Mouse (Mus musculus): Measurements from ENCODE around the gene Cask. TPM values are rescaled to one million over a fixed set of nuclear protein-coding genes. Genes with fewer than 3 reads are reported as not detected.

The Cask gene
- polyA plus RNA-seq, 1 experiment, result 1.3 TPM

DNA sequence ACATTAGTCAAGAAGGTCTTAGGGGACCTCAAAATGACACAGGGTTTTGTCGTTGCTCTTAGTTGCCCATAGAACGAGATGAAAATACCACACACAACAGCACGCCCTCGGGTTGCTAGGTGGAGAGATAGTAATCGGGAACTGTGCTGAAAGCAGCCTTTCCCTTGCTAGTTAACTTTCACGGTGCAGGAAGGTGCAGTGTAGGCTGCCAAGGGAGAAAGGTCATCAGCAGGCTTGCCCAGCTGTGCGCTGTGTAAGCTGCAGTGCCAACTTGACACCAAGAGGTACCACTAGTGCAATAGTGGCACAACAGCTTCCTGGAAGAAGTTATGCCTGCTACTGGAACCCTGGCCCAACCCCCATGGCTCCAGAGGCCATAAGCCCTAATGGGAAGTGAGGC is 346.8 kb downstream of the Cask start:
- no peak overlapping the region for H3K27ac ChIP-seq (ENCODE audit: control insufficient read depth, insufficient read depth, low read length)

DNA sequence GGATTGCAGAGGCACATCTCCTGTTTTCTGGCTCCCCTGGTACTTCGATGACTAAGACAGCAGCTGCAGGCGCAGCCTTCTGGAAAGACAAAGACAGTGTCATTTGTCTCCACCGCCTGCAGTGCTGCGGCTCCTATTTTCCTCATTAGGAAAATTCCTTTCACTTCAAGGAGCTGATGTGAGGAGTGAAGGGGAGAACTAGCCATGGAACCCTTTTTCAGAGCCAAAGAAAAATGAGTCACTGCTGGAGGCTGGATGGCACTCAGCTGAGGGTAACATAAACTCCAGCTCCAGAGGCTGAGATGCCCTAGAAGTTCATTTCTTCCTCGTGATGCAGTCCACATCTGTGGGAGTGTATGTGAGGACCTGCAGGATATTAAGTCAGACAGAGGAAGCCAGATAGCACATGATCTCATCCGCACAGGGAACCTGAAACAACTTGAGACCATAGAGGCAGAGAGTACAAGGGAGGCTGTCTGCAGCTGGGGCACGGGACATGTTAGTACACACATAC is 348.2 kb downstream of the Cask start:
- Histone ChIP-seq H3K27ac (ENCODE audit: control insufficient read depth, insufficient read depth, low read length) (no peak overlapping the region), H3K36me3 (ENCODE audit: control insufficient read depth, insufficient read depth, low read length) (no peaks in the 10 kb centered on the region), H3K4me1 (replicated peaks; ENCODE audit: control insufficient read depth, insufficient read depth, low read length) (peaks cover 2% of the 10 kb centered on the region; the same call in 1 of the 2 replicates), H3K4me3 (ENCODE audit: control insufficient read depth, insufficient read depth, low read length) (no peak overlapping the region), H3K27me3 (ENCODE audit: control insufficient read depth, insufficient read depth, low read length) (no peaks in the 10 kb centered on the region)
- no peak for TF ChIP-seq POLR2A (IDR thresholded peaks at IDR 0.05; ENCODE audit: control insufficient read depth, extremely low read depth, insufficient read depth, low read length, poor library complexity)
- no peak for TF ChIP-seq CTCF (IDR thresholded peaks at IDR 0.05; ENCODE audit: borderline replicate concordance, control insufficient read depth, extremely low read depth, insufficient read depth, low read length, poor library complexity)
- DNase-seq, result no peak
- 85% methylated on average over 7 of the region's 7 CpGs for WGBS

More for the DNA sequence above, 346.8 kb downstream of the Cask start:
- WGBS, result 90% methylated on average over 7 of the region's 7 CpGs
- Histone ChIP-seq H3K27me3 (ENCODE audit: control insufficient read depth, insufficient read depth, low read length) (no peaks in the 10 kb centered on the region), H3K4me1 (replicated peaks; ENCODE audit: control insufficient read depth, insufficient read depth, low read length) (peaks cover 2% of the 10 kb centered on the region; the same call in 1 of the 2 replicates), H3K36me3 (ENCODE audit: control insufficient read depth, insufficient read depth, low read length) (no peaks in the 10 kb centered on the region), H3K4me3 (ENCODE audit: control insufficient read depth, insufficient read depth, low read length) (no peak overlapping the region)
- no peak for TF ChIP-seq POLR2A (IDR thresholded peaks at IDR 0.05; ENCODE audit: control insufficient read depth, extremely low read depth, insufficient read depth, low read length, poor library complexity)
- TF ChIP-seq CTCF (IDR thresholded peaks at IDR 0.05; ENCODE audit: borderline replicate concordance, control insufficient read depth, extremely low read depth, insufficient read depth, low read length, poor library complexity), result no peak
- no peak for DNase-seq

DNA sequence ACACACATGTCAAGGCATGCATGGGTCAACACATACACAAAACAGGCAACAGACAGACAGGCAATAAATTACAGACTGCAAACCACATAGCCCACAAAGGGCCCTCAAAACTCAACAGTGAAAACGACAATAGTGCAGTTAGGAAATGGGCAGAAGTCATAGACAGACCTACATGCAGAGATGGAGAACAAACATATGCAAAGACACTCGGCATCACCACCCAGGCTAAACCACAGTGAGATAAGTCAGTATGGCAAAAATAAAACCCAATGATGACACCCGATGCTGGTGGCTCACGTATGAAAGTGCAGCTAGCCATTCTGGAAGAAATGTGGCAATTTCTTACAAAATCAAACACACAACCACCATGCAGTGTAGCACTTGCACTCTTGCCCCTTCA is 350.9 kb downstream of the Cask start:
- no peak for TF ChIP-seq CTCF (IDR thresholded peaks at IDR 0.05; ENCODE audit: borderline replicate concordance, control insufficient read depth, extremely low read depth, insufficient read depth, low read length, poor library complexity)
- TF ChIP-seq POLR2A (IDR thresholded peaks at IDR 0.05; ENCODE audit: control insufficient read depth, extremely low read depth, insufficient read depth, low read length, poor library complexity), result no peak
- Histone ChIP-seq H3K27ac (ENCODE audit: control insufficient read depth, insufficient read depth, low read length) (no peak overlapping the region), H3K27me3 (ENCODE audit: control insufficient read depth, insufficient read depth, low read length) (no peaks in the 10 kb centered on the region), H3K36me3 (ENCODE audit: control insufficient read depth, insufficient read depth, low read length) (no peaks in the 10 kb centered on the region), H3K4me1 (replicated peaks; ENCODE audit: control insufficient read depth, insufficient read depth, low read length) (no peaks in the 10 kb centered on the region), H3K4me3 (ENCODE audit: control insufficient read depth, insufficient read depth, low read length) (no peak overlapping the region)
- 15% methylated on average over 4 of the region's 4 CpGs for WGBS
- no peak for DNase-seq

DNA sequence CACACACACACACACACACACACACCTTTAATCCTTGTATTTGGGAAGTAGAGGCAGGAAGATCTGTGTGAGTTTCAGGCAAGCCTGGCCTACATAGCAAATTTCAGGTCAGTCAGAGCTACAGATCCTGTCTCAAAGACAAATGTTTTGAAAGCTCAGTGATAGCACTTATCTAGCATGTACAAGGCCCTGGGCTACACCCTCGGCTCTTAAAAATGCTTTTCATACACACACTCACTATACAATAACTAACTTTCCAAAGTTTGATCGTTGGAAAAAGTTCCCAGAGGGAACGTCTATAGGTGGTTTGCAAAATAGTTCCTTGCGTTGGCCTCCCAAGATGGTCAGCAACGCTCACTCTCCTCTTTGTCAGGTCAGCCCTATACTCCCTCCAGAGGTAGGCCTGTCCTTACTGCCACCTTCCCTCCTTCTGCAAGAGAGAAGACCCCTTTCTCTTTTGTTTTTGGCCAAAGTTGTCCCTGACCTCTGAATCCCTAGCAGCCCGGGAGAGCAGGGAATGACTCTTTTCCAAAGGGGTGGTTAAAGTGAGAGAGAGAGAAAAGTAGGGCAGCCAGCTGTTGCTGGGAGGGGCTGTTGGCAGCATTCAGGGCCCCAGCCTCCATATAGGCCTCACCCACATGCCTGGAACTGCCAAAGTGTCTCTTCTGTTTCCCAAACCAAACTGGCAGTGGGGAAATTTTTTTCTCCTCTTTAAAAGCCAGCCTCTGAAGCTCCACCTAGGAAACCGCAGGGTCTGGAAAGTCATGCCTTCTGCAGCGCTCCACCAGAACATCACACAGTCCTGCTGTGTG is 356.1 kb downstream of the Cask start:
- DNase-seq, result no peak
- no peak for TF ChIP-seq POLR2A (IDR thresholded peaks at IDR 0.05; ENCODE audit: control insufficient read depth, extremely low read depth, insufficient read depth, low read length, poor library complexity)
- no peak for TF ChIP-seq CTCF (IDR thresholded peaks at IDR 0.05; ENCODE audit: borderline replicate concordance, control insufficient read depth, extremely low read depth, insufficient read depth, low read length, poor library complexity)
- Histone ChIP-seq H3K27ac (ENCODE audit: control insufficient read depth, insufficient read depth, low read length) (no peak overlapping the region), H3K27me3 (ENCODE audit: control insufficient read depth, insufficient read depth, low read length) (no peaks in the 10 kb centered on the region), H3K4me3 (ENCODE audit: control insufficient read depth, insufficient read depth, low read length) (no peak overlapping the region), H3K4me1 (replicated peaks; ENCODE audit: control insufficient read depth, insufficient read depth, low read length) (peaks cover 2% of the 10 kb centered on the region; the same call in 1 of the 2 replicates), H3K36me3 (ENCODE audit: control insufficient read depth, insufficient read depth, low read length) (no peaks in the 10 kb centered on the region)
- WGBS, result 98% methylated on average over 8 of the region's 8 CpGs

DNA sequence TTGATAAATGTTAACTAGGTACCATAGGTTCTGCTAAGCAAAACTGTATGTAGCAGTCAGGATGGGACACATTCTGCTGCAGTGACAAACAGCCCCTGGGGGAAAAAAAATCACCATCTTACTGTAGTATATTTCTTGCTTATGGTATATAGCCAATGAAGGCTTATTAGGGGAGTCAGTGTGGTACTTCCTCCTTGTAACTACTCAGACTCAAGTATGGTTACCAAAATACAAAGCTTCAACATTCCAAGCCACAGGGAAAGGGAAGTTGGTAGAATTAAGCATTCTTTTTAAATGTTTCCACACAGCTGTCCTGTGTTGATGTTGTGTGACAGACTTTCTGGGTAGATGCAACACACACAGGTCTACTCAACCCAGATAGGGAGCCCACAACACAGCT is 358.2 kb downstream of the Cask start:
- no peak for DNase-seq
- H3K4me3 ChIP-seq (ENCODE audit: control insufficient read depth, insufficient read depth, low read length), result no peak overlapping the region
- no peaks in the 10 kb centered on the region for H3K36me3 ChIP-seq (ENCODE audit: control insufficient read depth, insufficient read depth, low read length)
- no peak overlapping the region for H3K27ac ChIP-seq (ENCODE audit: control insufficient read depth, insufficient read depth, low read length)
- TF ChIP-seq CTCF (IDR thresholded peaks at IDR 0.05; ENCODE audit: borderline replicate concordance, control insufficient read depth, extremely low read depth, insufficient read depth, low read length, poor library complexity) (no peak), POLR2A (IDR thresholded peaks at IDR 0.05; ENCODE audit: control insufficient read depth, extremely low read depth, insufficient read depth, low read length, poor library complexity) (no peak)
- no peaks in the 10 kb centered on the region for H3K27me3 ChIP-seq (ENCODE audit: control insufficient read depth, insufficient read depth, low read length)
- peaks cover 2% of the 10 kb centered on the region; the same call in 1 of the 2 replicates for H3K4me1 ChIP-seq (replicated peaks; ENCODE audit: control insufficient read depth, insufficient read depth, low read length)

DNA sequence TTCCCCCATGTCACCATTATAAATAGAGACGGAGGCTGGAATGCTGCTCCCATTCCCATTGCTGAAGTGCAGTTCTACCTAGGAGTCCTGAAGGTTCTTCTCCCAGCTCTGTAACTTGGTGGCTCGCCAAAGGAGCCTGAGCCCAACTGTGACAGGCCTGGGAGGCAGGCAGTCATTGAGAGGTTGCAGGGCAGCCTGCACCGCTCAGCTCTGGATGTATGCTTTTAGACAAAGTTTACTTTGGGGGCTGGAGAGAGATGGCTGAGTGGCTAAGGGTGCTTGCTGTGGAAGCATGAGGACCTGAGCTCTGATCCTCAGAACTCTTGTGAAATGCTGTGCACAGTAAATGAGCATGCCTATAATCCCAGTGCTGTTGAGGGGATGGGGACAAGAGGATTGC is 360.2 kb downstream of the Cask start:
- 97% methylated on average over 3 of the region's 3 CpGs for WGBS
- TF ChIP-seq POLR2A (IDR thresholded peaks at IDR 0.05; ENCODE audit: control insufficient read depth, extremely low read depth, insufficient read depth, low read length, poor library complexity) (no peak), CTCF (IDR thresholded peaks at IDR 0.05; ENCODE audit: borderline replicate concordance, control insufficient read depth, extremely low read depth, insufficient read depth, low read length, poor library complexity) (no peak)
- no peaks in the 10 kb centered on the region for H3K36me3 ChIP-seq (ENCODE audit: control insufficient read depth, insufficient read depth, low read length)
- no peak for DNase-seq
- no peak overlapping the region for H3K27ac ChIP-seq (ENCODE audit: control insufficient read depth, insufficient read depth, low read length)
- H3K27me3 ChIP-seq (ENCODE audit: control insufficient read depth, insufficient read depth, low read length), result no peaks in the 10 kb centered on the region
- peaks cover 2% of the 10 kb centered on the region; the same call in 1 of the 2 replicates for H3K4me1 ChIP-seq (replicated peaks; ENCODE audit: control insufficient read depth, insufficient read depth, low read length)
- H3K4me3 ChIP-seq (ENCODE audit: control insufficient read depth, insufficient read depth, low read length), result no peak overlapping the region
